In genomic region chr1:157500657-157501056, GRCm38 (mm10) we compare ENCODE assay signal across 29 mouse cellular contexts. TPM values are rescaled to one million over a fixed set of nuclear protein-coding genes. Genes with fewer than 3 reads are reported as not detected.
A peak's percentile ranks its signal among the peaks of the same experiment; 100 is the strongest.
DNase-seq lines count a peak whose midpoint lies in the region; ATAC-seq and TF ChIP-seq lines count a peak whose summit lies in the region.
"Had no signal": no experiment of that assay in that cellular context is flagged by ENCODE, and none has a peak within 500 bp of the region (broad histone marks: within the 10 kb centered on the region; RNA-seq: fewer than 3 reads in every experiment).

No protein-coding gene starts in this region.

- 0 out of 2 replicates have a peak, but pooled peaks have one; percentile 24 for ATAC-seq in forebrain, embryonic 11.5 days (replicated peaks; ENCODE audit: low FRiP score)
- ATAC-seq in forebrain, postnatal 0 days: no peak
- ATAC-seq in hindbrain, embryonic 15.5 days (ENCODE audit: low FRiP score, low read depth): peak; percentile 38; the same call in 1 of the 2 replicates
- no peak for ATAC-seq in hindbrain, embryonic 11.5 days (ENCODE audit: low FRiP score)
- peak; percentile 29; the same call in 1 of the 2 replicates for ATAC-seq in midbrain, embryonic 13.5 days
- ATAC-seq in midbrain, embryonic 14.5 days (ENCODE audit: low FRiP score, low TSS enrichment): no peak
- peak; percentile 50; the same call in 1 of the 2 replicates for ATAC-seq in embryonic facial prominence, embryonic 12.5 days (ENCODE audit: insufficient number of reproducible peaks, insufficient read depth, low FRiP score, low TSS enrichment)
- ATAC-seq: forebrain, embryonic 16.5 days; Patski had no signal

- no peak for TF ChIP-seq CTCF in forebrain, postnatal 0 days (IDR thresholded peaks at IDR 0.05; ENCODE audit: low read depth)
- TF ChIP-seq CTCF in layer of hippocampus, adult 2 months (conservative IDR thresholded peaks at IDR 0.05): no peak

- no peaks in the 10 kb centered on the region for H3K4me1 ChIP-seq in forebrain, embryonic 11.5 days (replicated peaks; ENCODE audit: control insufficient read depth, insufficient read depth, low read length)
- H3K4me1 ChIP-seq in forebrain, postnatal 0 days (ENCODE audit: insufficient read depth): no peaks in the 10 kb centered on the region
- H3K4me1 ChIP-seq in hindbrain, embryonic 15.5 days (replicated peaks): no peaks in the 10 kb centered on the region
- no peaks in the 10 kb centered on the region for H3K4me1 ChIP-seq in hindbrain, embryonic 11.5 days (replicated peaks; ENCODE audit: control insufficient read depth, insufficient read depth, low read length)
- 0 out of 2 replicates have a peak, but pooled peaks cover 4% of the 10 kb centered on the region for H3K4me1 ChIP-seq in midbrain, embryonic 13.5 days (replicated peaks)
- H3K4me1 ChIP-seq in midbrain, embryonic 14.5 days (ENCODE audit: control insufficient read depth, insufficient read depth, low read length): no peaks in the 10 kb centered on the region
- H3K4me1 ChIP-seq in embryonic facial prominence, embryonic 12.5 days: no peaks in the 10 kb centered on the region
- H3K4me1 ChIP-seq: embryonic facial prominence, embryonic 13.5 days; limb, embryonic 15.5 days; liver, embryonic 15.5 days; lung, embryonic 15.5 days had no signal

- no peaks in the 10 kb centered on the region for H3K36me3 ChIP-seq in forebrain, embryonic 11.5 days (ENCODE audit: control insufficient read depth, insufficient read depth, low read length)
- no peaks in the 10 kb centered on the region for H3K36me3 ChIP-seq in forebrain, postnatal 0 days (ENCODE audit: insufficient read depth)
- H3K36me3 ChIP-seq in hindbrain, embryonic 15.5 days: no peaks in the 10 kb centered on the region
- no peaks in the 10 kb centered on the region for H3K36me3 ChIP-seq in hindbrain, embryonic 11.5 days (ENCODE audit: control insufficient read depth, insufficient read depth, low read length)
- no peaks in the 10 kb centered on the region for H3K36me3 ChIP-seq in midbrain, embryonic 13.5 days
- no peaks in the 10 kb centered on the region for H3K36me3 ChIP-seq in midbrain, embryonic 14.5 days (ENCODE audit: control insufficient read depth, insufficient read depth, low read length)
- H3K36me3 ChIP-seq in embryonic facial prominence, embryonic 12.5 days: no peaks in the 10 kb centered on the region
- H3K36me3 ChIP-seq: embryonic facial prominence, embryonic 13.5 days; heart, embryonic 12.5 days; limb, embryonic 15.5 days; liver, embryonic 15.5 days; lung, embryonic 15.5 days had no signal

- no peaks in the 10 kb centered on the region for H3K27me3 ChIP-seq in forebrain, embryonic 11.5 days (ENCODE audit: control insufficient read depth, insufficient read depth, low read length)
- no peaks in the 10 kb centered on the region for H3K27me3 ChIP-seq in forebrain, postnatal 0 days (ENCODE audit: insufficient read depth, low read length)
- H3K27me3 ChIP-seq in hindbrain, embryonic 15.5 days: no peaks in the 10 kb centered on the region
- no peaks in the 10 kb centered on the region for H3K27me3 ChIP-seq in hindbrain, embryonic 11.5 days (ENCODE audit: control insufficient read depth, insufficient read depth, low read length)
- no peaks in the 10 kb centered on the region for H3K27me3 ChIP-seq in midbrain, embryonic 13.5 days
- no peaks in the 10 kb centered on the region for H3K27me3 ChIP-seq in midbrain, embryonic 14.5 days (ENCODE audit: control insufficient read depth, insufficient read depth, low read length)
- no peaks in the 10 kb centered on the region for H3K27me3 ChIP-seq in embryonic facial prominence, embryonic 12.5 days
- H3K27me3 ChIP-seq: embryonic facial prominence, embryonic 13.5 days; heart, embryonic 12.5 days; limb, embryonic 15.5 days; liver, embryonic 15.5 days; lung, embryonic 15.5 days; Patski had no signal

- H3K27ac ChIP-seq in forebrain, embryonic 11.5 days (ENCODE audit: low read depth, low read length): no peak overlapping the region
- H3K27ac ChIP-seq in forebrain, postnatal 0 days (ENCODE audit: low read depth, low read length): no peak overlapping the region
- no peak overlapping the region for H3K27ac ChIP-seq in hindbrain, embryonic 15.5 days (replicated peaks)
- no peak overlapping the region for H3K27ac ChIP-seq in hindbrain, embryonic 11.5 days (ENCODE audit: low read depth, low read length)
- no peak overlapping the region for H3K27ac ChIP-seq in midbrain, embryonic 13.5 days
- no peak overlapping the region for H3K27ac ChIP-seq in midbrain, embryonic 14.5 days (replicated peaks; ENCODE audit: low read depth, low read length)
- no peak overlapping the region for H3K27ac ChIP-seq in embryonic facial prominence, embryonic 12.5 days
- no peak overlapping the region for H3K27ac ChIP-seq in layer of hippocampus, adult 2 months
- H3K27ac ChIP-seq: embryonic facial prominence, embryonic 13.5 days; heart, adult 2 months; left cerebral cortex, adult 2 months; limb, embryonic 15.5 days; liver, embryonic 15.5 days; lung, embryonic 15.5 days had no signal

- H3K9me3 ChIP-seq in forebrain, embryonic 11.5 days (ENCODE audit: control insufficient read depth, low read length): no peaks in the 10 kb centered on the region
- H3K9me3 ChIP-seq in forebrain, postnatal 0 days (ENCODE audit: low read length): no peaks in the 10 kb centered on the region
- H3K9me3 ChIP-seq in hindbrain, embryonic 15.5 days: no peaks in the 10 kb centered on the region
- H3K9me3 ChIP-seq in hindbrain, embryonic 11.5 days (ENCODE audit: control insufficient read depth, low read length): no peaks in the 10 kb centered on the region
- H3K9me3 ChIP-seq in midbrain, embryonic 13.5 days: no peaks in the 10 kb centered on the region
- no peaks in the 10 kb centered on the region for H3K9me3 ChIP-seq in midbrain, embryonic 14.5 days (ENCODE audit: control insufficient read depth, low read length)
- H3K9me3 ChIP-seq in embryonic facial prominence, embryonic 12.5 days: no peaks in the 10 kb centered on the region; the same call in 1 of the 2 replicates
- H3K9me3 ChIP-seq: embryonic facial prominence, embryonic 13.5 days; limb, embryonic 15.5 days; liver, embryonic 15.5 days; lung, embryonic 15.5 days had no signal

- no peak overlapping the region for H3K9ac ChIP-seq in forebrain, embryonic 11.5 days (ENCODE audit: low read length)
- H3K9ac ChIP-seq in forebrain, postnatal 0 days: no peak overlapping the region
- no peak overlapping the region for H3K9ac ChIP-seq in hindbrain, embryonic 15.5 days
- H3K9ac ChIP-seq in hindbrain, embryonic 11.5 days (ENCODE audit: low read depth, low read length): no peak overlapping the region
- no peak overlapping the region for H3K9ac ChIP-seq in midbrain, embryonic 13.5 days (replicated peaks)
- no peak overlapping the region for H3K9ac ChIP-seq in midbrain, embryonic 14.5 days (replicated peaks; ENCODE audit: low read length)
- no peak overlapping the region for H3K9ac ChIP-seq in embryonic facial prominence, embryonic 12.5 days
- H3K9ac ChIP-seq: embryonic facial prominence, embryonic 13.5 days; heart, embryonic 12.5 days; limb, embryonic 15.5 days; liver, embryonic 15.5 days; lung, embryonic 15.5 days had no signal

- DNase-seq in forebrain, embryonic 11.5 days (ENCODE audit: low spot score): no peak
- DNase-seq in forebrain, postnatal 0 days: no peak
- DNase-seq in hindbrain, embryonic 11.5 days (ENCODE audit: low spot score): no peak
- no peak for DNase-seq in midbrain, embryonic 14.5 days
- no peak for DNase-seq in layer of hippocampus, adult 2 months (ENCODE audit: low spot score in 2 of 2)
- DNase-seq: adrenal gland, postnatal 10 days; cerebellum, adult 8-10 months; cerebellum, postnatal 25 days; heart, adult 2 months; heart, postnatal 4 days; kidney, adult 11 months; kidney, postnatal 14 days; retina, postnatal 1 day; right cerebral cortex, postnatal 14 days; thymus, postnatal 25 days had no signal

- no peak overlapping the region for H3K4me2 ChIP-seq in forebrain, embryonic 11.5 days (ENCODE audit: low read depth, low read length, severe bottlenecking)
- no peak overlapping the region for H3K4me2 ChIP-seq in forebrain, postnatal 0 days (ENCODE audit: low read depth)
- H3K4me2 ChIP-seq in hindbrain, embryonic 15.5 days: no peak overlapping the region
- H3K4me2 ChIP-seq in hindbrain, embryonic 11.5 days (replicated peaks; ENCODE audit: low read depth, low read length): no peak overlapping the region
- H3K4me2 ChIP-seq in midbrain, embryonic 13.5 days (replicated peaks): no peak overlapping the region
- H3K4me2 ChIP-seq in midbrain, embryonic 14.5 days (ENCODE audit: low read length): no peak overlapping the region
- no peak overlapping the region for H3K4me2 ChIP-seq in embryonic facial prominence, embryonic 12.5 days (replicated peaks)
- H3K4me2 ChIP-seq: embryonic facial prominence, embryonic 13.5 days; heart, embryonic 12.5 days; limb, embryonic 15.5 days; liver, embryonic 15.5 days; lung, embryonic 15.5 days had no signal

- 89% methylated on average over 1 of the region's 1 CpGs for WGBS in forebrain, embryonic 11.5 days
- 87% methylated on average over 1 of the region's 1 CpGs for WGBS in forebrain, postnatal 0 days
- 91% methylated on average over 1 of the region's 1 CpGs for WGBS in hindbrain, embryonic 15.5 days
- WGBS in hindbrain, embryonic 11.5 days: 89% methylated on average over 1 of the region's 1 CpGs
- 92% methylated on average over 1 of the region's 1 CpGs for WGBS in midbrain, embryonic 13.5 days
- WGBS in midbrain, embryonic 14.5 days: 87% methylated on average over 1 of the region's 1 CpGs
- 84% methylated on average over 1 of the region's 1 CpGs for WGBS in embryonic facial prominence, embryonic 12.5 days

- H3K4me3 ChIP-seq in forebrain, embryonic 11.5 days (ENCODE audit: low read depth, low read length): no peak overlapping the region
- H3K4me3 ChIP-seq in forebrain, postnatal 0 days (ENCODE audit: low read depth, low read length): no peak overlapping the region
- H3K4me3 ChIP-seq in hindbrain, embryonic 15.5 days: no peak overlapping the region
- H3K4me3 ChIP-seq in hindbrain, embryonic 11.5 days (ENCODE audit: low read depth, low read length): no peak overlapping the region
- no peak overlapping the region for H3K4me3 ChIP-seq in midbrain, embryonic 13.5 days (replicated peaks)
- no peak overlapping the region for H3K4me3 ChIP-seq in midbrain, embryonic 14.5 days (replicated peaks; ENCODE audit: low read depth, low read length)
- H3K4me3 ChIP-seq in embryonic facial prominence, embryonic 12.5 days: no peak overlapping the region
- no peak overlapping the region for H3K4me3 ChIP-seq in layer of hippocampus, adult 2 months
- H3K4me3 ChIP-seq: embryonic facial prominence, embryonic 13.5 days; erythroblast, embryonic 14.5 days; heart, adult 2 months; heart, embryonic 12.5 days; left cerebral cortex, adult 2 months; limb, embryonic 15.5 days; liver, embryonic 15.5 days; lung, embryonic 15.5 days; myocyte had no signal

RNA-seq across cellular contexts. Expression of gene Sec16b, which starts 5.9 kb away (rescaled TPM):
- polyA plus RNA-seq in forebrain, embryonic 11.5 days (2014; fragmentation: Nextera tagmentation; extraction: Ambion mirVana): 0.68 and 0.91 TPM in 2 replicates
- 0.33 and 0.69 TPM in 2 replicates for total RNA-seq in forebrain, postnatal 0 days (2014; rRNA removed)
- 0.23 and 0.30 TPM in 2 replicates for polyA plus RNA-seq in forebrain, postnatal 0 days (2015; fragmentation: Nextera tagmentation; extraction: Ambion mirVana)
- polyA plus RNA-seq in hindbrain, embryonic 15.5 days (2015; fragmentation: Nextera tagmentation; extraction: Ambion mirVana): 0.33 and 0.43 TPM in 2 replicates
- 1.1 and 1.5 TPM in 2 replicates for polyA plus RNA-seq in hindbrain, embryonic 11.5 days (2014; fragmentation: Nextera tagmentation; extraction: Ambion mirVana)
- polyA plus RNA-seq in midbrain, embryonic 13.5 days (2015; fragmentation: Nextera tagmentation; extraction: Ambion mirVana): 0.26 and 0.32 TPM in 2 replicates
- 0.20 and 0.34 TPM in 2 replicates for polyA plus RNA-seq in midbrain, embryonic 14.5 days (2014; fragmentation: Nextera tagmentation; extraction: Ambion mirVana)
- 1.7 and 2.1 TPM in 2 replicates for polyA plus RNA-seq in embryonic facial prominence, embryonic 12.5 days (2016; fragmentation: Nextera tagmentation; extraction: Ambion mirVana)
- total RNA-seq in layer of hippocampus, adult 2 months (2021): under 1 TPM; 0.20 to 0.39 TPM
- total RNA-seq: megakaryocyte-erythroid progenitor cell, adult 5-6 weeks had no signal
- polyA plus RNA-seq: erythroblast, embryonic 14.5 days had no signal

RNA-seq across cellular contexts. Expression of gene Cryzl2, which starts 42.3 kb away (rescaled TPM):
- 8.4 and 9.4 TPM in 2 replicates for polyA plus RNA-seq in forebrain, embryonic 11.5 days (2014; fragmentation: Nextera tagmentation; extraction: Ambion mirVana)
- 9.4 and 12.8 TPM in 2 replicates for total RNA-seq in forebrain, postnatal 0 days (2014; rRNA removed)
- polyA plus RNA-seq in forebrain, postnatal 0 days (2015; fragmentation: Nextera tagmentation; extraction: Ambion mirVana): 5.6 and 6.9 TPM in 2 replicates
- polyA plus RNA-seq in hindbrain, embryonic 15.5 days (2015; fragmentation: Nextera tagmentation; extraction: Ambion mirVana): 6.8 and 8.6 TPM in 2 replicates
- 7.4 and 8.8 TPM in 2 replicates for polyA plus RNA-seq in hindbrain, embryonic 11.5 days (2014; fragmentation: Nextera tagmentation; extraction: Ambion mirVana)
- polyA plus RNA-seq in midbrain, embryonic 13.5 days (2015; fragmentation: Nextera tagmentation; extraction: Ambion mirVana): 6.0 and 7.4 TPM in 2 replicates
- 6.2 and 7.6 TPM in 2 replicates for polyA plus RNA-seq in midbrain, embryonic 14.5 days (2014; fragmentation: Nextera tagmentation; extraction: Ambion mirVana)
- 8.5 and 11.0 TPM in 2 replicates for polyA plus RNA-seq in embryonic facial prominence, embryonic 12.5 days (2016; fragmentation: Nextera tagmentation; extraction: Ambion mirVana)
- 1 to 10 TPM; 4.3 to 5.1 TPM for total RNA-seq in layer of hippocampus, adult 2 months (2021)
- polyA plus RNA-seq: Patski had no signal

Comparison
In these comparisons a context has a peak if more than half of its experiments do, and no peak if none do; other contexts are left out.
1. ATAC-seq: peak in forebrain, embryonic 11.5 days (single experiment), hindbrain, embryonic 15.5 days (single experiment), midbrain, embryonic 13.5 days (single experiment) and embryonic facial prominence, embryonic 12.5 days (single experiment); none in forebrain, postnatal 0 days (single experiment), hindbrain, embryonic 11.5 days (single experiment) and midbrain, embryonic 14.5 days (single experiment).